In the genomic region with DNA sequence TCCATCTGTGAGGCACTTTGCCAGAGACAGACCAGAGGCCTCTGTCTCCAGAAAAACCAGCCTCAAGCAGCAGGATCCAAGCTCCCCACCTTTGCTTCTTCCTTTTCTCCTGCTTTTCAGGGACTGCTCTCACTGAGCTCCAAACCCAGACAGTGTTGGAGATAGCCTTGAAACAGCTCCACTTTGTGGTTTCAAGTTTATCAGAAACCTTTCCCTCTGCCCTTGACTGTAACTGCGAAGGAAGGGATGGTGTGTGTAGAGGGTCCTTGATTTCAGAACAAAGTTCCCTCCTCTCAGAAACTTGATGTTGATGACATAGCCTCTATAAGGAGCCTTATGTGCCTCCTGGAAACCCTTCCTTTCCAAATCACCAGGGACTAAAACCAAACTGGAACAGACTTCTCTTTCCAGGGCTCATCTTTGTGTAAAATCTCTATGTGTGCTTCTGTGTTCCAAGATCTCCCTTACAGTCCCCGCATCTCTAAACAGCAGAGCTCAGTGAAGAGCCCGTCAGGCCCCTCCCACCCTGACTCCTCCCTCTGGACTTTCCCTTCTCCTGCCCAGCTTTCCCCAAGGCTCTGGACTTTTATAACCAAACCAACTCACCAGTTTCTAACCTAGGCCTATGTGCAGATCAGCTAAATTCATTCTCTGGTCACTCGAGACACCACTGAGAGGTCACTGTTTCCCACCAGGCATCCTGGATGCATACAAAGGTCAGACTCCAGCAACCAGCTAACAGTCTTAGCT, we compare ENCODE assay signal across 18 mouse cellular contexts.
DNase-seq lines count a peak whose midpoint lies in the region; ATAC-seq lines count a peak whose summit lies in the region.
"Had no signal": no experiment of that assay in that cellular context is flagged by ENCODE, and none has a peak within 500 bp of the region (broad histone marks: within the 10 kb centered on the region; RNA-seq: fewer than 3 reads in every experiment).

No protein-coding gene starts in this region.

- H3K36me3 ChIP-seq in kidney, embryonic 16.5 days (ENCODE audit: insufficient read depth, low read length): no peaks in the 10 kb centered on the region
- no peaks in the 10 kb centered on the region for H3K36me3 ChIP-seq in midbrain, embryonic 11.5 days (ENCODE audit: control insufficient read depth, insufficient read depth, low read length)
- peaks cover 5% of the 10 kb centered on the region; the same call in 1 of the 2 replicates for H3K36me3 ChIP-seq in midbrain, embryonic 10.5 days
- H3K36me3 ChIP-seq: lung, embryonic 15.5 days had no signal

- peak; percentile 61 for DNase-seq in kidney, adult 11 months
- peak; percentile 47 for DNase-seq in midbrain, embryonic 11.5 days (ENCODE audit: low spot score, missing footprints)
- DNase-seq in midbrain, embryonic 10.5 days (ENCODE audit: low spot score): no peak
- DNase-seq in kidney, adult 8-10 months: peak; percentile 51 to 53
- peak; percentile 22 for DNase-seq in testis, postnatal 14 days (ENCODE audit: low spot score)
- no peak for DNase-seq in yolk sac, embryonic 10.5 days (ENCODE audit: low spot score)
- no peak for DNase-seq in cerebellum, postnatal 36 days
- DNase-seq: cerebellum, adult 11-12 months; gastrocnemius, postnatal 36 days; layer of hippocampus, adult 9-11 months; midbrain, embryonic 14.5 days; thymus, postnatal 36 days had no signal

- H3K4me2 ChIP-seq in kidney, embryonic 16.5 days (replicated peaks; ENCODE audit: low read depth, low read length): no peak overlapping the region
- H3K4me2 ChIP-seq in midbrain, embryonic 11.5 days: no peak overlapping the region
- H3K4me2 ChIP-seq: hindbrain, embryonic 14.5 days; limb, embryonic 12.5 days; lung, embryonic 15.5 days; neural tube, embryonic 12.5 days had no signal

- H3K9ac ChIP-seq in kidney, embryonic 16.5 days (replicated peaks; ENCODE audit: low read length): no peak overlapping the region
- H3K9ac ChIP-seq in midbrain, embryonic 11.5 days (ENCODE audit: low read length): no peak overlapping the region
- H3K9ac ChIP-seq: hindbrain, embryonic 14.5 days; limb, embryonic 12.5 days; lung, embryonic 15.5 days; neural tube, embryonic 12.5 days had no signal

- no peaks in the 10 kb centered on the region for H3K27me3 ChIP-seq in kidney, embryonic 16.5 days (ENCODE audit: insufficient read depth, low read length)
- no peaks in the 10 kb centered on the region for H3K27me3 ChIP-seq in midbrain, embryonic 11.5 days (ENCODE audit: control insufficient read depth, insufficient read depth, low read length)
- H3K27me3 ChIP-seq in midbrain, embryonic 10.5 days (ENCODE audit: low read depth, poor library complexity, severe bottlenecking): no peaks in the 10 kb centered on the region
- H3K27me3 ChIP-seq: limb, embryonic 12.5 days; lung, embryonic 15.5 days; neural tube, embryonic 12.5 days had no signal

- no peak overlapping the region for H3K27ac ChIP-seq in kidney, embryonic 16.5 days (ENCODE audit: low read length)
- no peak overlapping the region for H3K27ac ChIP-seq in midbrain, embryonic 11.5 days (ENCODE audit: low read depth, low read length)
- no peak overlapping the region for H3K27ac ChIP-seq in midbrain, embryonic 10.5 days (replicated peaks)
- H3K27ac ChIP-seq: hindbrain, embryonic 14.5 days; limb, embryonic 12.5 days; lung, embryonic 15.5 days; neural tube, embryonic 12.5 days had no signal

- no peak for ATAC-seq in kidney, embryonic 16.5 days (ENCODE audit: low FRiP score, low TSS enrichment)
- ATAC-seq in midbrain, embryonic 11.5 days (ENCODE audit: low FRiP score): no peak
- ATAC-seq: CD4-positive, CD25-positive, alpha-beta regulatory T cell, adult 4 months had no signal

- no peaks in the 10 kb centered on the region for H3K4me1 ChIP-seq in kidney, embryonic 16.5 days (ENCODE audit: insufficient read depth, low read length)
- H3K4me1 ChIP-seq in midbrain, embryonic 11.5 days (ENCODE audit: control insufficient read depth, insufficient read depth, low read length): no peaks in the 10 kb centered on the region
- no peaks in the 10 kb centered on the region for H3K4me1 ChIP-seq in midbrain, embryonic 10.5 days
- H3K4me1 ChIP-seq: limb, embryonic 12.5 days; lung, embryonic 15.5 days had no signal

- no peak overlapping the region for H3K4me3 ChIP-seq in kidney, embryonic 16.5 days (ENCODE audit: low read length)
- no peak overlapping the region for H3K4me3 ChIP-seq in midbrain, embryonic 11.5 days (ENCODE audit: low read depth, low read length)
- no peak overlapping the region for H3K4me3 ChIP-seq in midbrain, embryonic 10.5 days
- H3K4me3 ChIP-seq: limb, embryonic 12.5 days; lung, embryonic 15.5 days; neural tube, embryonic 12.5 days had no signal

- no peaks in the 10 kb centered on the region for H3K9me3 ChIP-seq in kidney, embryonic 16.5 days (ENCODE audit: low read length)
- no peaks in the 10 kb centered on the region for H3K9me3 ChIP-seq in midbrain, embryonic 11.5 days (ENCODE audit: control insufficient read depth, low read length)
- H3K9me3 ChIP-seq in midbrain, embryonic 10.5 days (replicated peaks): no peaks in the 10 kb centered on the region
- H3K9me3 ChIP-seq: limb, embryonic 12.5 days; lung, embryonic 15.5 days; neural tube, embryonic 12.5 days had no signal

- WGBS in kidney, embryonic 16.5 days: 64% methylated on average over 4 of the region's 4 CpGs
- WGBS in midbrain, embryonic 11.5 days: 71% methylated on average over 4 of the region's 4 CpGs
- WGBS in midbrain, embryonic 10.5 days: 65% methylated on average over 4 of the region's 4 CpGs

Comparison
In these comparisons a context has a peak if more than half of its experiments do, and no peak if none do; other contexts are left out.
1. DNase-seq: peak in kidney, adult 11 months (single experiment), midbrain, embryonic 11.5 days (single experiment), kidney, adult 8-10 months (2 of 2) and testis, postnatal 14 days (single experiment); none in midbrain, embryonic 10.5 days (single experiment), yolk sac, embryonic 10.5 days (single experiment) and cerebellum, postnatal 36 days (0 of 2).